Mouse (Mus musculus): ENCODE results near the gene Yrdc.

The Yrdc gene

DNA sequence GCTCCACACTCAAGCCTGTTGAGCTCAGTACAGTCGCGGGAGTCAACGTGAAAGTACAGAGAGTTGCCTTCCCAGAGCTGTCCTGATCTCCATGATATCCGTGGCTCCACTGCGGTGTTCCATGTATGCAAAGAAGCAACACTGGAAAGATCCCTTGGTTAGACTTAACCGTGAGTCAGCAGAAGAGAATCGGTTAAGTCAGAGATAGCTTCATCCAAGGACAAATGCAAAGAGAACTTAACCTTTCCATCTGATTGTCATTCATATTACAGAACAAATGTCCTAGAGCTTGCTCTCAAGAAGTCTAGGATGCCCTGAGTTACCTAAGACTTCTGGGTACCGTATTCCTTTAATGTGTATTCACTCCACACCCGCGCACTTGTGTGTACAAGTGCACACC is 17.7 kb upstream of the Yrdc start:
- ChIA-PET CTCF (interaction anchor here (0.6 to 3.0 kb wide), 17 partner anchors 8 to 1618 kb away, joined by 3 to 17 read pairs (median 4); partner anchors contain the start of gene Mtf1 (in 2 of the 4)), POLR2A (interaction anchor here (0.6 to 3.4 kb wide), 34 partner anchors 9 to 1427 kb away, joined by 3 to 24 read pairs (median 4); partner anchors contain the start of genes 1110065P20Rik (in 1 of the 4), Fhl3 (in 1 of the 4), Mtf1 (in 1 of the 4) and Pou3f1 (in 1 of the 4))

DNA sequence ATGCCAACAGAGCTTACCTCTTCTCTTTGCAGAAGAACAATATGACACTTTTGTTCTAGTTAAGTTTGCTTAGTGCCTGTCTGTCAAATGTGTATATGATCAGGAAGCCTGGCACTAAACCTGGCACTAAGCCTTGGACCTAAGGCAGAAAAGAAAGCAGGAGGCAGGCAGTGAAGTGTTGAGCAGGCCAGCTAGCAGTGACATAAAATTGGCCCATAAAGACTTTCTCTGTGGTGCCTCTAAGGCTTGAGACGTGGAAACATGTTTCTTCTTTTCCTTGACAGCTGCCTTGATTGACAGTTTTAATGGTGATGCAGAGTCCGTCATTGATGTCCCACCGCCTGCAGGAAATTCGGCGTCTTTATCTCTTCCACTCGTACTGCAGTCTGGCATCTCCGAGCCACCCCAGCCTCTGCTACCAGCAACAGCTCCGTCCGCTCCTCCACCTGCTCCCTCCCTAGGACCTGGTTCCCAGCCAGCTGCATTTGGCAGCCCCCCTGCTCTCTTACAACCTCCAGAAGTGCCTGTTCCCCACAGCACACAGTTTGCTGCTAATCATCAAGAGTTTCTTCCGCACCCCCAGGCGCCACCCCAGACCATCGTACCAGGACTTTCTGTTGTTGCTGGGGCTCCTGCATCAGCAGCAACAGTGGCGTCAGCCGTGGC is 12.3 kb upstream of the Yrdc start:
- ChIA-PET CTCF (interaction anchor here in 1 of 4 experiments (1.3 kb wide), 1 partner anchor 10 kb away, joined by 6 read pairs; no protein-coding TSS in a partner anchor), POLR2A (interaction anchor here in 2 of 4 experiments (1.1 to 1.2 kb wide), 3 partner anchors 8 to 36 kb away, joined by 3 to 4 read pairs (median 3); partner anchors contain the start of gene Mtf1 (in 1 of the 2))

DNA sequence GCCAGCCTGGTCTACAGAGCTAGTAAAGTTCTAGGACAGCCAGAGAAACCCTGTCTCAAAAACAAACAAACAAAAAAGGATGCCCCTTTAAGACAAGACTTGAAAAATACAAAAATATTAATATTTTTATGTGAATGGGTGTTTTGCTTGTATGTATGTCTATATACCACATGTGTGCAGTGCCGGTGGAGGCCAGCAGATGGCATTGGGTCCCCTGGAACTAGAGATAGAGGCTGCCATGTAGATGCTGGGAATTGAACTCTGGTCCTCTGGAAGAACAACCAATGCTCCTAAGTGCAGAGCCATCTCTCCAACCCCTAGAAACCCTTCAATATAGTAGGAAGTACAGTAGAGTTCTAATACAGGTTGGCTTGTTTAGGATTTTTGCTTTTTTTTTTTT is 9.5 kb upstream of the Yrdc start:
- POLR2A ChIA-PET, result interaction anchor here in 2 of 4 experiments (0.5 to 3.4 kb wide), 7 partner anchors 9 to 1125 kb away, joined by 3 to 20 read pairs (median 5); partner anchors contain the start of gene Mtf1 (in 1 of the 2)

DNA sequence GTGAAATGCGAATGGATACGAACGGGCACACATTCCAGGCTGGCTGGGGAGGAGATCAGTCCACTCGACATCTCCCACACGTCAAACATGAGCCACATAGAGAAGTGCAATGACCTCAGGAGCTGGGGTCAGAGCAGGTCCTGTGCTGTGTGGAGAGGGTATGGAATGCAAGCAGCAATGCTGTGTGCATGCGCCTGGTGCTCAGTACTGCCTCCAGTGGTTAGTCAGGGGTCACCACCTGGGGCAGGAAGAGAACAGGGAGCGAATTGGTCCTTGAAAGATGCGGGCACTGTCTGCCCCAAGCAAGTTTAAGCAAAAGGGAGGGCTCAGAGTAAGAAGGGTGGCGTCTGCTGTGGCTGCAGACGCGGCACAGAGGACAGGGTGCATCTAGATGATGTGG is 7.0 kb upstream of the Yrdc start:
- ChIA-PET CTCF (interaction anchor here (0.7 to 4.6 kb wide), 14 partner anchors 11 to 143 kb away, joined by 3 to 24 read pairs (median 4); partner anchors contain the start of genes Mtf1 (in 2 of the 4) and Fhl3 (in 1 of the 4)), POLR2A (interaction anchor here in 2 of 4 experiments (0.8 to 3.4 kb wide), 8 partner anchors 11 to 86 kb away, joined by 3 to 20 read pairs (median 6); partner anchors contain the start of gene Mtf1 (in 2 of the 2))

More for the DNA sequence above, 9.5 kb upstream of the Yrdc start:
- CTCF ChIA-PET, result interaction anchor here in 3 of 4 experiments (0.6 to 1.9 kb wide), 10 partner anchors 8 to 126 kb away, joined by 3 to 13 read pairs (median 5); partner anchors contain the start of gene Mtf1 (in 1 of the 3)

DNA sequence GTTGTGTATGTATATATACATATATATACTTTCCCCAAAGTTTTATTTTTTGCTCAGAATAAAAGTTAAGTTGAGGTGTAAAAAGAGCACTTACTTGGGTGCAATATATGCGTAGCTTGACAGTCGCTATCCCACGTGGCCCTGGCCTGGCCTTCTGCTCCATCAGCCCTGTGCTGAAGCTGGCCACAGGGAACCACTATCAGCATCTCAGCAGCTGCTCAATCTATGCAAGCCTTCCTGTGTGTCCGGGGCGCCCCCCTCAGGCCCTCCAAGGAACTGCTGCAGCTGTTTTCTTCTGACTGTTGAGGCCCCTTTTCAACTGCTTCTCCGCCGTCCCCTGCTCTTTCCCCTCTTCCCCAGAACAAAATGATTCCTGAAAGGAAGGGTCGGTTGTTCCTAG is 2.9 kb upstream of the Yrdc start:
- ChIA-PET POLR2A (interaction anchor here (0.6 to 4.3 kb wide), 25 partner anchors 8 to 154 kb away, joined by 3 to 32 read pairs (median 4); partner anchors contain the start of genes Mtf1 (in 3 of the 4), Fhl3 (in 1 of the 4) and Utp11 (in 1 of the 4)), CTCF (interaction anchor here (0.5 to 3.3 kb wide), 50 partner anchors 8 to 1709 kb away, joined by 3 to 24 read pairs (median 4); partner anchors contain the start of genes Mtf1 (in 4 of the 4), Maneal (in 2 of the 4), Sf3a3 (in 2 of the 4) and Clspn (in 1 of the 4))

DNA sequence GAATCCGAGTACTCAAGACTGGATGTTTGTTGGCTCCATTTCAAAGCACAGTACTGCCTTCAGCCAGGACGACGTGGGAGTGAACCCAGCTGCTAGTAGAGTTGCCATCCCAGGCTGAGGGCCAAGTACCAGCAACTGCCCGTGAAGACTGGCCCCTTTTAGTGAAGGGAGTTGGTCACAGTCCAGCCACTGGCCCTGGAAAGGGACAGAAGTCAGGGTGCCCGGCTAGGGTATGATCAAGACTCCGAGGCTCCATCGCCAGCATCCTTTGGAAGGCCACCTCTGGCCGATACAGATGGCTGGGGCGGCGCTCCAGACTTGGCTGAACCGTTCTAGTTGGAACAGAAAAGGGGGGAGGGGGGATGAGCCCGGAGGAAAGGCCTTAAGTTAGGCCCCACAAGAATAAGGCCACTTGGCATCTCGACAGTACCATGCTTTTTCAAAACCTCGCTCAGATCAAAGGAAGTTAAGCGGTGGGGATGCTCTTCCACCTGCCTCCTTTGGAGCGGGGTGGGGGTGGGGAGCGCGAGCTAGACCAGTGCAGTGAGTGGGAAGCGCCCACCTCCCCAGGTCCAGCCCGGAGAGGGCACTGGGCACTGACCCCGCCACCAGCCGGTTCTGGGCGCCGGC is 733 bp upstream of the Yrdc start:
- CTCF ChIA-PET, result interaction anchor here in 1 of 4 experiments (0.8 to 1.2 kb wide), 2 partner anchors 32 to 48 kb away, joined by 3 read pairs; partner anchors contain the start of gene Mtf1

DNA sequence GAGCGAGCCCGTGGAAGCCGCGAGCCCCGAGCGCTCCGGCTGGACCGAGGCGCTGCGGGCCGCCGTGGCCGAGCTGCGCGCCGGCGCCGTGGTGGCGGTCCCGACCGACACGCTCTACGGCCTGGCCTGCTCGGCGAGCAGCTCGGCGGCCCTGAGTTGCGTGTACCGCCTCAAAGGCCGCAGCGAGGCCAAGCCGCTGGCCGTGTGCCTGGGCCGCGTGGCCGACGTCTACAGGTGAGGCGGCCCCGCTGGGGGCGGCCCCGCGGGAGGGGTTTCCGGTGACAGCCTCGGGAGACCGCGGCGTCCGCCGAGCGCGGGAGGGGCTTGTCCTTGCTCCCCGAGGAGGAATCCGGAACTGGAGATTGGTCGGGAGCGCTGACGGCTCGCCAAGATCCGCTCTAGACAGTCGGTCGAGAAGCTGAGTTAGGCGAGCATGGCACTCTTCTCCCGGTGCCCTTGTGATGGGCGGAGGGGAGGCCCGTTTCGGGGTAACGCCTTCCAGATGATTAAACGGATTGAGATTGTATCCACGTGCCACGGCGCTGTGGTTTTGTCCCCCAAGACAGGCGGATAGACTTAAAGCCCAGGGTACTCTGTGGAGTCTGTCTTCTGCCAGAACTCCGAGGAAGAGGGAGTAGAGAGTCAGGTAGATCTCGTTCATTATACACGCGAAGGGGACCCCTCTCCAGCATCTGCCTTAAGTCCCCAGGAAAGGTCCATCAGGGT is 617 bp downstream of the Yrdc start, which contains the start of gene 1110065P20Rik:
1110065P20Rik (minus strand) TSS at position 264 of the 726 bp plus-strand sequence.
- POLR2A ChIA-PET, result interaction anchor here (0.8 to 4.9 kb wide), 20 partner anchors 9 to 166 kb away, joined by 3 to 49 read pairs (median 4); partner anchors contain the start of genes Maneal (in 3 of the 4), Mtf1 (in 2 of the 4) and 9930104L06Rik (in 1 of the 4)
- CTCF ChIA-PET, result interaction anchor here in 2 of 4 experiments (0.6 to 1.3 kb wide), 2 partner anchors 22 to 49 kb away, joined by 5 read pairs; partner anchors contain the start of gene Mtf1 (in 1 of the 2)

More for the DNA sequence above, 733 bp upstream of the Yrdc start:
- POLR2A ChIA-PET, result interaction anchor here in 3 of 4 experiments (0.6 to 4.9 kb wide), 7 partner anchors 8 to 1688 kb away, joined by 3 to 49 read pairs (median 3); partner anchors contain the start of genes Maneal (in 1 of the 3) and Mtf1 (in 1 of the 3)

DNA sequence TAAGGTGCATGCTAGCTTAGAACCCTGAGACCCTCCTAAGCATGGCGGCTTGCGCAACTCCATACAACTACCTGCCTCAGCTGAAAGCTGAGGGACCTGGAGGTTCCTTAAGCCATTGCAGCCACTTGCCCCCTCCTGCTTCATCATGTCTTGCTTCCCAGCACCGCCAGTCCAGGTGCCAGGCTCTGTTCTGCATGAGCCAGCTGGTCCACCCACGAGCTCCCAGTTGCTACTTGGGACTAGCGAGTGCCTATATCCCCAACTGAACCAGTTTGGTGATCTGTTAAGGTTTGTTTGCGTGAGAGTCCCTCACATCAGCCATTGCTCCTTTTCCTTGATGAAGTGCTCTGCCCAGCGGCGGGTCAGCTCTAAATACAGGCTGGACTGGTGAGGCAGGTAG is 5.8 kb downstream of the Yrdc start:
- ChIA-PET POLR2A (interaction anchor here in 2 of 4 experiments (0.8 to 3.5 kb wide), 14 partner anchors 9 to 147 kb away, joined by 3 to 17 read pairs (median 5); partner anchors contain the start of genes Mtf1 (in 2 of the 2) and 9930104L06Rik (in 1 of the 2)), CTCF (interaction anchor here in 3 of 4 experiments (0.6 to 1.4 kb wide), 5 partner anchors 9 to 192 kb away, joined by 3 to 5 read pairs (median 3); partner anchors contain the start of gene Mtf1 (in 1 of the 3))

DNA sequence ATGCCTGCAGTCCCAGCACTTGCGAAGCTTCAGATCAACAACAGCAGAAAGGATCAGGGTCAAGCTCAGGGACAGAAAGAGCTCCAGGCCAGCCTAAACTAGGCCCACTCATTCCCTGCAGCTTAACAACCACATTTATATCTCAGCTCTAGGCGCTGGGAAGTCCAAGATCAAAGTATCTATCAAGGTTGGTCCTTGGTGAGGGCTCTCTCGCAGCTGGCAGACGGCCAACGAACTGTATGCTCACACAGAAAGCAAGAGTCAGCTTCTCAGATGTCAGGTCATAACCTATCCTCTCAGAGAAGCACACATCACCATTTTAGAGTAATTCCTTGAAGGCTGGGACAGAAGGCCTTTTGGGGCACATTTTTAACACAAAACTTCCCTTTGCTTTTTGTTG is 7.9 kb downstream of the Yrdc start:
- POLR2A ChIA-PET, result interaction anchor here in 2 of 4 experiments (1.0 to 1.7 kb wide), 5 partner anchors 23 to 143 kb away, joined by 3 to 6 read pairs (median 3); partner anchors contain the start of genes Mtf1 (in 1 of the 2) and Sf3a3 (in 1 of the 2)
- CTCF ChIA-PET, result interaction anchor here in 3 of 4 experiments (0.6 to 1.8 kb wide), 3 partner anchors 11 to 296 kb away, joined by 4 to 5 read pairs (median 4); no protein-coding TSS in a partner anchor

DNA sequence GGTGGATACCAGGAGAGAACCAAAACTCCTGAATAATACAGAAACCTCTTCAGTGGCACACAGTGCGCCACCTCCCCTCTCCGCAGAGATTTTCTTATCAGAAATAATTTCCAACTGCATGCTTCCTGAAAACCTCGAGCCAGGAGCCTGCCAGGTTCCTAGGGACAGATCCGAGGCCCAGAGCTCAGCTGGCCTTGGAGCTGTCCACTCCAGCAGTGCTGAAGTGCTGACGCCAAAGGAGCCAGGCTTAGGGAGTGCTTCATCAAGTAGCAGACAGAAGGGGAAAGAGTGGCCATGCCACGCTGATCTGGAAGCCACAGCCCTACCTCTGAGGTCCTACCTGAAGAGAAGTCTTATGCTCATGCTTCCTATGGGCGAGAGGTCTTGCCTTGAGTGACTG is 10.0 kb downstream of the Yrdc start:
- POLR2A ChIA-PET, result interaction anchor here in 2 of 4 experiments (0.6 to 4.7 kb wide), 4 partner anchors 8 to 1309 kb away, joined by 3 to 49 read pairs (median 16); partner anchors contain the start of genes 1110065P20Rik (in 2 of the 2) and Yrdc (in 2 of the 2)

GRCm38 (mm10) chr4:124861283-124862188 is 11.1 kb downstream of the Yrdc start, which contains the start of gene Maneal:
Gene Maneal, minus strand, starts transcription at chr4:124862171.
- ChIA-PET POLR2A (interaction anchor here (0.6 to 4.7 kb wide), 21 partner anchors 9 to 168 kb away, joined by 3 to 49 read pairs (median 5); partner anchors contain the start of genes 1110065P20Rik (in 3 of the 4), 9930104L06Rik (in 2 of the 4), Yrdc (in 2 of the 4) and Epha10 (in 1 of the 4)), CTCF (interaction anchor here in 3 of 4 experiments (0.5 to 2.7 kb wide), 15 partner anchors 9 to 238 kb away, joined by 3 to 8 read pairs (median 4); partner anchors contain the start of gene Mtf1 (in 1 of the 3))

More for the DNA sequence above, 10.0 kb downstream of the Yrdc start:
- CTCF ChIA-PET, result interaction anchor here (0.5 to 1.3 kb wide), 7 partner anchors 16 to 187 kb away, joined by 3 to 5 read pairs (median 4); partner anchors contain the start of gene Mtf1 (in 1 of the 4)

- CTCF ChIA-PET, result interaction anchor here (0.6 to 2.7 kb wide), 12 partner anchors 8 to 227 kb away, joined by 3 to 12 read pairs (median 3); partner anchors contain the start of genes Maneal (in 2 of the 4), Sf3a3 (in 1 of the 4) and Snip1 (in 1 of the 4)
- POLR2A ChIA-PET, result interaction anchor here in 3 of 4 experiments (0.6 to 2.5 kb wide), 4 partner anchors 8 to 216 kb away, joined by 3 to 11 read pairs (median 6); partner anchors contain the start of genes Epha10 (in 1 of the 3) and Mtf1 (in 1 of the 3)
These were observed 22.2 kb downstream of the Yrdc start for GRCm38 (mm10) chr4:124872719-124873118.

- POLR2A ChIA-PET, result interaction anchor here in 3 of 4 experiments (0.5 to 2.2 kb wide), 21 partner anchors 8 to 1741 kb away, joined by 3 to 11 read pairs (median 3); partner anchors contain the start of genes 9930104L06Rik (in 2 of the 3), Mtf1 (in 2 of the 3), Maneal (in 1 of the 3) and Ppie (in 1 of the 3)
- CTCF ChIA-PET, result interaction anchor here (0.6 to 2.1 kb wide), 15 partner anchors 8 to 333 kb away, joined by 3 to 11 read pairs (median 4); no protein-coding TSS in a partner anchor
These were observed 30.1 kb downstream of the Yrdc start, which contains the start of gene Epha10 for GRCm38 (mm10) chr4:124880599-124880998. Gene Epha10, plus strand, starts transcription at chr4:124880899.

DNA sequence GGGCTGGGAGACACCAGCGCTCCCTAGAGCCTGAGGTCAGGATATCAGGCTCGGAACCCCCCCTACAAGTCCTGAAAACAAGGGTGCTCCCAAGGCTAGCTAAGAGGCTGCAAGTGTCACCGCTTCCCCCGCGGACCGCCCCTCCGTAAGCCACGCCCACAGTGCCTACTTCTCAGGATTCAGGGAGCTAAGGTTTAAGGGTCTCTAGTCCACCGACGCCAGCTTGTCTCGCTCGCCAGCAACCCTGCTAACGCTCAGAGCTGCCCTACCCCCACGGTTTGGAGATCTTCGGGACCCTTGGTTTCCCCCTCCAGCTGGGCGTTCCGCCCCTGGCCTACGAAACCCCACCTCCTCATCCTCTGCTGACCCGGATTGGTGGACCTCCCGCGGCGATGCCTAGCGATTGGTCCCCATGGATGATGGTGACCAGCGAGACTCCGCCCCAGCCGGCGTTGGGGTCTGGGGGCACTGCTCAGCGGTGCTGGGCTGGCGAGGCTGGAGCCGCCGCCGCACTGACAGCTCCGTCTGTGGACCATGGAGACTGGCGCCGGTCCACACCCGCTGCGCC is 30.9 kb downstream of the Yrdc start:
- POLR2A ChIA-PET, result interaction anchor here in 3 of 4 experiments (0.5 to 2.2 kb wide), 31 partner anchors 8 to 1414 kb away, joined by 3 to 11 read pairs (median 3); partner anchors contain the start of genes 9930104L06Rik (in 2 of the 3), Mtf1 (in 2 of the 3), Maneal (in 1 of the 3) and Thrap3 (in 1 of the 3)
- CTCF ChIA-PET, result interaction anchor here in 3 of 4 experiments (0.6 to 2.1 kb wide), 16 partner anchors 8 to 339 kb away, joined by 3 to 11 read pairs (median 3); no protein-coding TSS in a partner anchor

Measured in embryonic stem cell, embryonic (primary cell).